Mouse (Mus musculus): Measurements from ENCODE around the gene Nrros. TPM values are rescaled to one million over a fixed set of nuclear protein-coding genes. Genes with fewer than 3 reads are reported as not detected.
"Not testable (repeated sequence)": the region's sequence is repeated elsewhere in the genome, so short reads cannot be mapped to it uniquely, and the experiment has no call there.

Nrros gene
- polyA plus RNA-seq, 1 experiment, result 4.1 TPM

DNA sequence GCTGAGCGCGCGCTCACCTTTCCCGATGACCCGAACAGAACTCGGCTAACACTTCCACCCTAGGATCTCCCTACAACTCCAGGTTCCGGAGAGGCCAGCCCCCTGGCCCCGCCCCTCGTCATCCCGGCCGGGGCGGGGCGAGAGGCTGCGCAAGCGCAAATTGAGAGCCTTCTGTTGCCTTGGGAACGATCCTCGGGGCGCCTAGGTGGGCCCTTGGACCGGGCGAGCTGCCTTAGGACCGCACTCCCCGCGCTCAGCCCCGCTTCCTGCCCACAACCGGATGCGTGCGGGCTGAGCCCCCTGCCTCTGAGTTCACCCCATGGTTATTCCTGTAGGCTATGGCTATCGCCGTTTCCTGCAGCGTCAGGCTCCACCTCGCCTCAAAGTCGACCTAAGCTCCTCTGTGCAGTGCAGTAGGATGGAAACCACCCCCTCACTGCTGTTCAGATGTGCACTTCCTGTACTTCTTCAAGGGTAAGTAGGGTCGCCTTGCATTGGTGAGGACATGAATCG, 65.7 kb downstream of the Nrros start, which contains the start of the genes Pigx and Cep19:
Pigx (minus strand) TSS at position 103 of the 513 bp plus-strand sequence.
Cep19 (plus strand) TSS at position 163 of the 513 bp plus-strand sequence.
- WGBS, result 1% methylated on average over 34 of the region's 34 CpGs
- peaks cover 2% of the 10 kb centered on the region; the same call in 1 of the 2 replicates for H3K4me1 ChIP-seq (ENCODE audit: control insufficient read depth, insufficient read depth, low read length)
- H3K27me3 ChIP-seq (ENCODE audit: control insufficient read depth, insufficient read depth, low read length), result no peaks in the 10 kb centered on the region
- peak within 1 kb of the TSS; percentile 96 for H3K4me3 ChIP-seq (replicated peaks; ENCODE audit: insufficient read depth, low read depth, low read length)
- peak; percentile 91 for DNase-seq
- TF ChIP-seq CTCF (IDR thresholded peaks at IDR 0.05; ENCODE audit: borderline replicate concordance, insufficient read depth, low read depth, low read length) (no peak), POLR2A (IDR thresholded peaks at IDR 0.05; ENCODE audit: borderline replicate concordance, insufficient read depth, low read length) (peak; percentile 61; the same call in 1 of the 2 replicates)
- peak within 1 kb of the TSS; percentile 26; the same call in 1 of the 2 replicates for H3K27ac ChIP-seq (ENCODE audit: insufficient read depth, low read length)

- Histone ChIP-seq H3K4me3 (replicated peaks; ENCODE audit: insufficient read depth, low read depth, low read length) (peak overlapping the region; percentile 96), H3K27ac (ENCODE audit: insufficient read depth, low read length) (0 out of 2 replicates have a peak overlapping the region, but pooled peaks have one; percentile 5), H3K27me3 (ENCODE audit: control insufficient read depth, insufficient read depth, low read length) (no peaks in the 10 kb centered on the region), H3K4me1 (ENCODE audit: control insufficient read depth, insufficient read depth, low read length) (peaks cover 2% of the 10 kb centered on the region; the same call in 1 of the 2 replicates)
- WGBS, result under 1% methylated on average over 39 of the region's 39 CpGs
- no peak for DNase-seq
- TF ChIP-seq CTCF (IDR thresholded peaks at IDR 0.05; ENCODE audit: borderline replicate concordance, insufficient read depth, low read depth, low read length), result no peak
- TF ChIP-seq POLR2A (IDR thresholded peaks at IDR 0.05; ENCODE audit: borderline replicate concordance, insufficient read depth, low read length), result no peak
Measured at GRCm38 (mm10) chr16:32098897-32099637, 66.3 kb downstream of the Nrros start.

DNA sequence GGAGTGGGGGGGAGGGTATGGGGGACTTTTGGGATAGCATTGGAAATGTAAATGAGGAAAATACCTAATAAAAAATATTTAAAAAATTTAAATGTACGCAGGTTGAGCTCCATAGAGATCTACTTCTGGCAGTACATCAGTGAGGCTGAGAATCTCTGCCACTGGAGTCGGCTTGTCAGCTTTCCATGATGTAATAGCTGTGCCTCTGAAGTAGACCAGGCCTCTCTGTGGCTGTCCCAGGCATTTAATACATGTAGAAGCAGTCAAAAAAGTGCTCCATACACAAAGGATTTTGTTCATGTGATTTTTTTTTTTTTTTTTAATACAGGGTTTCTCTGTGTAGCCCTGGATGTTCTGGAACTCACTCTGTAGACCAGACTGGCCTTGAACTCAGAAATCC, 67.6 kb downstream of the Nrros start:
- not testable (repeated sequence) for H3K4me1 ChIP-seq (ENCODE audit: control insufficient read depth, insufficient read depth, low read length); H3K4me3 ChIP-seq (replicated peaks; ENCODE audit: insufficient read depth, low read depth, low read length); H3K27ac ChIP-seq (ENCODE audit: insufficient read depth, low read length); H3K27me3 ChIP-seq (ENCODE audit: control insufficient read depth, insufficient read depth, low read length); DNase-seq
- 94% methylated on average over 2 of the region's 2 CpGs for whole genome bisulfite sequencing

Other genes starting within 250 kb of the Nrros start
- 33.1 and 34.2 TPM in 2 replicates for gene Pigz, start 231.7 kb downstream of the Nrros start, polyA plus RNA-seq (2012; rRNA removed)
- 66.2 and 70.7 TPM in 2 replicates for gene 0610012G03Rik, start 217.1 kb downstream of the Nrros start, polyA plus RNA-seq (2012; rRNA removed)
- 74.0 and 86.5 TPM in 2 replicates for gene Ncbp2, start 217.1 kb downstream of the Nrros start, polyA plus RNA-seq (2012; rRNA removed)
- gene Senp5, start 162.3 kb downstream of the Nrros start, polyA plus RNA-seq (2012; rRNA removed), result 23.5 and 25.0 TPM in 2 replicates
- 22.0 and 22.5 TPM in 2 replicates for gene Pak2, start 86.3 kb downstream of the Nrros start, polyA plus RNA-seq (2012; rRNA removed)
- gene Pigx, start 65.9 kb downstream of the Nrros start, polyA plus RNA-seq (2012; rRNA removed), result 27.6 and 30.3 TPM in 2 replicates
- 45.4 and 46.9 TPM in 2 replicates for gene Cep19, start 65.8 kb downstream of the Nrros start, polyA plus RNA-seq (2012; rRNA removed)
- not detected in 2 replicates for gene Bex6, start 14.2 kb upstream of the Nrros start, polyA plus RNA-seq (2012; rRNA removed)
- 29.6 and 30.8 TPM in 2 replicates for gene Fbxo45, start 81.6 kb upstream of the Nrros start, polyA plus RNA-seq (2012; rRNA removed)
- gene Wdr53, start 81.6 kb upstream of the Nrros start, polyA plus RNA-seq (2012; rRNA removed), result 10.8 and 11.1 TPM in 2 replicates
- gene Smco1, start 105.9 kb upstream of the Nrros start, polyA plus RNA-seq (2012; rRNA removed), result 0.11 and 0.23 TPM in 2 replicates
- gene Rnf168, start 111.9 kb upstream of the Nrros start, polyA plus RNA-seq (2012; rRNA removed), result 18.0 and 18.3 TPM in 2 replicates
- gene Ubxn7, start 166.7 kb upstream of the Nrros start, polyA plus RNA-seq (2012; rRNA removed), result 18.1 and 18.8 TPM in 2 replicates
- gene Tm4sf19, start 234.9 kb upstream of the Nrros start, polyA plus RNA-seq (2012; rRNA removed), result not detected in 2 replicates